Mouse (Mus musculus) left cerebral cortex, adult 9 months (tissue): ENCODE data around the gene Bbip1.

Source experiments
- DNase-seq, 2 experiments: peaks; one replicate each; pipeline ENCODE4 v3.0.0; 2022; ENCODE audit warnings: low spot score in 2 of 2

The Bbip1 gene

GRCm38 (mm10) chr19:53890781-53891251 lies 53.6 kb downstream of the Bbip1 start:
- DNase-seq: no peak

- DNase-seq: no peak
Measured at GRCm38 (mm10) chr19:53890274-53890673, 54.2 kb downstream of the Bbip1 start.

- DNase-seq: no peak
Measured at GRCm38 (mm10) chr19:53889555-53889954, 54.9 kb downstream of the Bbip1 start.

GRCm38 (mm10) chr19:53888331-53888730 lies 56.1 kb downstream of the Bbip1 start:
- DNase-seq: no peak

- DNase-seq: no peak
Measured at GRCm38 (mm10) chr19:53887822-53888221, 56.6 kb downstream of the Bbip1 start.

- no peak for DNase-seq
Measured at GRCm38 (mm10) chr19:53886576-53887370, 57.7 kb downstream of the Bbip1 start.

GRCm38 (mm10) chr19:53885450-53885849 lies 59.0 kb downstream of the Bbip1 start:
- no peak for DNase-seq

- DNase-seq: no peak
Measured at GRCm38 (mm10) chr19:53881786-53882185, 62.6 kb downstream of the Bbip1 start.

GRCm38 (mm10) chr19:53880460-53880859 lies 64.0 kb downstream of the Bbip1 start:
- DNase-seq: no peak
